Mouse (Mus musculus): ENCODE data around the gene Larp4b. TPM values are rescaled to one million over a fixed set of nuclear protein-coding genes. Genes with fewer than 3 reads are reported as not detected.

The Larp4b gene
- total and polyA plus RNA-seq, 3 experiments = 17.0 to 75.3 (median 67.4) TPM

DNA sequence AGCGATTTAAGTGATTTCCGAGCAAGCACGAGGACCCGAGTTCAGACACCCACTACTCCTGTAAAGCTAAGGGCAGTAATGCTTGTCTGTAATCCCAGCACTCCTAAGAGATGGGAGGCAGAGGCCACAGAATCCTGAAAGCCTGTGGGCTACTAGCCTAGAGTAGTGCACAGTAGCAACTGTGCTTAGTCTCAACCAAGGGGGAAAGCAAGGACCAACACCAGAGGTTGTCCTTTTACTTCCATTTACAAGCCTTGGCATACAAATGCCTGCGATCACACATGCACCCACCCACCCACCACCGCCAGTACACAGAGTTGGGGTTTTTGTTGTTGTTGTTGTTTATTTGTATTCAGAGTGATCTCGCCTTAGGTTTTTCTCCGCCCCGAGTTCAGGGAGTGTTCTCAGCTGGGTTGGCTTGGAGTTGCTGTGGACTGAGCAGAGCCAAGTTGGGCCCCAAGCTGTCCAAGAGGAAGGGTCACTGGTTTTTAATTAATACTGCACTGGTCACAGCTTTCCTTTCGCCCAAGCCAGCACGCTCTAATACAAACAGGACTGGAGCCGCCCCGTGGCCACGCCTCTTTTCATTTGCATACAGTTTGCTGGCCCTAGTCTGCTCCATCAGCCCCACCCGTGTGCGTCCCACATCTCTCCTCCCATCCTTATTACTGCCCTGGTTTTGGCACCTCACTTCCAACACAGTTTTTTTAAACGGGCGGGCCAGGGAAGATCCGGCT, 105.2 kb downstream of the Larp4b start:
- no peak for DNase-seq
- no peak for TF ChIP-seq POLR2A (IDR thresholded peaks at IDR 0.05; ENCODE audit: insufficient read depth, low read depth, low read length)
- TF ChIP-seq EP300 (IDR thresholded peaks at IDR 0.05; ENCODE audit: insufficient read depth, low read depth, low read length) = no peak
- TF ChIP-seq CTCF (IDR thresholded peaks at IDR 0.05) = no peak
- 34% methylated on average over 19 of the region's 19 CpGs for WGBS
- H3K27ac ChIP-seq = no peak overlapping the region
- no peaks in the 10 kb centered on the region for H3K36me3 ChIP-seq (ENCODE audit: control insufficient read depth, insufficient read depth, low read length)
- no peak overlapping the region for H3K4me3 ChIP-seq
- no peaks in the 10 kb centered on the region for H3K79me2 ChIP-seq (replicated peaks; ENCODE audit: control insufficient read depth, insufficient read depth, low read length)
- H3K9ac ChIP-seq (ENCODE audit: low read depth, low read length) = no peak overlapping the region
- H3K4me1 ChIP-seq (ENCODE audit: control insufficient read depth, insufficient read depth, low read length) = peaks cover 2% of the 10 kb centered on the region
- intact Hi-C loops (cut with DNase I) = no loop called here
- H3K27me3 ChIP-seq (ENCODE audit: control insufficient read depth, insufficient read depth, low read length) = no peaks in the 10 kb centered on the region

DNA sequence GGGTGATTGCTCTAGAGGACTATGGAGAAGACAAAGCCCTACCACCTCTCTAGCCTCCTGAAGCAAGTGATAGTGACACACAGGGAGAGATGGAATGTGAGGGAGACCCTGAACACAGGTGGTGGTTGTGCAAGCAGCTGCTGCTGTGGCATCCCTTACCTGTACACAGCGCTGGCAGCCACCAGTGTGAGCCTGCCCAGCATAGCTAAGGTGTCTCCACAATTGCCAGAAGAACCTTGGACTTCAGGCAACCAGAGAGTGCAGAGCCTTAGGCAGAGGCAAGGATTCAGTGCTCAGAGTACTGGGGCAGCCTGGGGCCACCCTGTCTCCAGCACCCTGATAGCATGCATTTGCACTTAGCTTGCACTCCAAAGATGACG, 105.8 kb downstream of the Larp4b start:
- Histone ChIP-seq H3K4me3 (no peak overlapping the region), H3K27ac (no peak overlapping the region), H3K9ac (ENCODE audit: low read depth, low read length) (no peak overlapping the region), H3K36me3 (ENCODE audit: control insufficient read depth, insufficient read depth, low read length) (no peaks in the 10 kb centered on the region), H3K4me1 (ENCODE audit: control insufficient read depth, insufficient read depth, low read length) (peaks cover 2% of the 10 kb centered on the region), H3K27me3 (ENCODE audit: control insufficient read depth, insufficient read depth, low read length) (no peaks in the 10 kb centered on the region), H3K79me2 (replicated peaks; ENCODE audit: control insufficient read depth, insufficient read depth, low read length) (no peaks in the 10 kb centered on the region)
- no peak for DNase-seq
- intact Hi-C loops (cut with DNase I) = no loop called here
- no peak for TF ChIP-seq CTCF (IDR thresholded peaks at IDR 0.05)
- TF ChIP-seq EP300 (IDR thresholded peaks at IDR 0.05; ENCODE audit: insufficient read depth, low read depth, low read length) = no peak
- TF ChIP-seq POLR2A (IDR thresholded peaks at IDR 0.05; ENCODE audit: insufficient read depth, low read depth, low read length) = no peak
- WGBS = 43% methylated on average over 2 of the region's 2 CpGs

DNA sequence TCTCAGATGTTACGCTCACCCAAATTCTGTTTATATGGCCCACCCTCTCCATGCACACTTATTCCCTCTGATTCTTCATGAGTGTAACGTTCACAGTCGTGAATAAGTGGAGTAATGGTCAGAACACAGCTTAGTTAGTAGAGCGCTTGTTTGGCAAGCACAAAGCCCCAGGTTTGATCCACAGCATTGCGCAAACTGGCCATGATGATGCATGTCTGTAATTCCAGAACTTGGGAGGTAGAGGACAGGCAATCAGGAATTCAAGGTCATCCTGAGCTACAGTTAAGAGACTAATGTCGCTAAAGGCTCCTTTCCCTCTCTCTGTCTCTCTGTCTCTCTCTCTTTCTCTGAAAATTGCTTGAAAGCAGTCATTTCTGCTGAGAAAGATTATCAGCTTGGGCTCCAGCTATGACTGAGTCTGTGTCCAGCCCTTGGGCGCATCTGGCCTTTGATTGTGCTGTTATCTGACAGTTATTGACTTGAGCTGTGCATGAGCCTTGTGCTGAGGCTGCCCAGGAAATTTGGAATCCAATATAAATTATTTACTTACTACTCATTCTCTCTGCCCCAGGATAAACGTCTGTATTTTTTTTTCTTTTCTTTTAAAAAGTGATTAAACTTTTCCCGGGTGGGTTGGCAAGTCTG, 129.2 kb downstream of the Larp4b start:
- H3K79me2 ChIP-seq (replicated peaks; ENCODE audit: control insufficient read depth, insufficient read depth, low read length) = no peaks in the 10 kb centered on the region
- no peak overlapping the region for H3K4me3 ChIP-seq
- TF ChIP-seq EP300 (IDR thresholded peaks at IDR 0.05; ENCODE audit: insufficient read depth, low read depth, low read length) = no peak
- TF ChIP-seq CTCF (IDR thresholded peaks at IDR 0.05) = no peak
- no peak for TF ChIP-seq POLR2A (IDR thresholded peaks at IDR 0.05; ENCODE audit: insufficient read depth, low read depth, low read length)
- H3K36me3 ChIP-seq (ENCODE audit: control insufficient read depth, insufficient read depth, low read length) = no peaks in the 10 kb centered on the region
- no peak overlapping the region for H3K9ac ChIP-seq (ENCODE audit: low read depth, low read length)
- WGBS = 78% methylated on average over 9 of the region's 9 CpGs
- H3K27ac ChIP-seq = no peak overlapping the region
- H3K4me1 ChIP-seq (ENCODE audit: control insufficient read depth, insufficient read depth, low read length) = no peaks in the 10 kb centered on the region
- no peaks in the 10 kb centered on the region for H3K27me3 ChIP-seq (ENCODE audit: control insufficient read depth, insufficient read depth, low read length)
- no peak for DNase-seq
- intact Hi-C loops (cut with DNase I) = no loop called here

Other genes starting within 250 kb of the Larp4b start
- gene Wdr37, start 222.0 kb upstream of the Larp4b start, total RNA-seq (2021) = 10 to 100 TPM; 33.3 to 38.7 TPM
- 12.6 and 24.4 TPM in 2 replicates for gene Wdr37, start 222.0 kb upstream of the Larp4b start, polyA plus RNA-seq (2012; rRNA removed)
- gene Idi1, start 208.4 kb upstream of the Larp4b start, total RNA-seq (2021) = 1 to 10 TPM; 4.5 to 4.9 TPM
- 3.0 and 6.9 TPM in 2 replicates for gene Idi1, start 208.4 kb upstream of the Larp4b start, polyA plus RNA-seq (2012; rRNA removed)
- not detected for gene Gm9745, start 145.7 kb upstream of the Larp4b start, total RNA-seq (2021)
- gene Gm9745, start 145.7 kb upstream of the Larp4b start, polyA plus RNA-seq (2012; rRNA removed) = not detected in 2 replicates
- gene Idi2, start 141.0 kb upstream of the Larp4b start, total RNA-seq (2021) = not detected
- not detected in 2 replicates for gene Idi2, start 141.0 kb upstream of the Larp4b start, polyA plus RNA-seq (2012; rRNA removed)
- 10 to 100 TPM; 36.9 to 37.9 TPM for gene Gtpbp4, start 97.8 kb upstream of the Larp4b start, total RNA-seq (2021)
- gene Gtpbp4, start 97.8 kb upstream of the Larp4b start, polyA plus RNA-seq (2012; rRNA removed) = 7.1 and 17.1 TPM in 2 replicates
- gene Dip2c, start 182.6 kb downstream of the Larp4b start, total RNA-seq (2021) = 10 to 100 TPM; 36.3 to 43.7 TPM
- 19.1 and 39.9 TPM in 2 replicates for gene Dip2c, start 182.6 kb downstream of the Larp4b start, polyA plus RNA-seq (2012; rRNA removed)